Mouse (Mus musculus): ENCODE measurements around the gene Plpp4. TPM values are rescaled to one million over a fixed set of nuclear protein-coding genes. Genes with fewer than 3 reads are reported as not detected.

The Plpp4 gene
- total and polyA plus RNA-seq, 3 experiments, result not detected

DNA sequence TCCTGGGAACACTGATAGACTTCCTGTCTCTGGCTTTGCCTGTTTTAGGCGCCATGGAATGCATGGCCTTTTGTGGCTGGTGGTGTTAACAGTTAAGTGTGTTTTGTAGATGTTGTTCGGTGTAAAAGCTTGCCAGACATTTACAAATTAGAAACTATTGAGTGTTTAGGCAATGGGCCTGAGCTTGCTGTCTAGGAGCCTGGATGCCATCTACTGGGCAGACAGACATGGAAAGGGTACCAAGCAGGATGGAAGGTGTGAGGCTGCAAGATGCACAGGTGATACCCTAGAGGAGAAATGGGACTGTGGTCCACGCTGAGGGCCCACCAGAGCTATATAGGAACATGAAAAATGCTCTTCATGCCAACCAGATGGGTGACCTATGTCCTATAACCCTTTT, 128.3 kb downstream of the Plpp4 start:
- no peak for DNase-seq (ENCODE audit: extremely low read depth)
- Histone ChIP-seq H3K4me3 (replicated peaks in 1 of 3; ENCODE audit: low read depth in 2 of 3, low read length in 2 of 3, poor library complexity in 1 of 3) (no peak overlapping the region), H3K9me3 (replicated peaks; ENCODE audit: low read length) (peaks cover 3% of the 10 kb centered on the region), H3K27ac (ENCODE audit: insufficient read depth, low read depth) (no peak overlapping the region), H3K36me3 (replicated peaks in 1 of 2; ENCODE audit: control insufficient read depth in 1 of 2, insufficient read depth in 1 of 2, low read length in 1 of 2) (no peaks in the 10 kb centered on the region), H3K4me1 (ENCODE audit: control insufficient read depth in 1 of 2, insufficient read depth in 2 of 2) (no peaks in the 10 kb centered on the region), H3K4me2 (ENCODE audit: insufficient read depth, low read depth, poor library complexity, severe bottlenecking) (no peak overlapping the region), H3K9ac (ENCODE audit: insufficient read depth, low read depth) (no peak overlapping the region), H3K27me3 (replicated peaks) (peaks cover 93% of the 10 kb centered on the region), H3K79me2 (replicated peaks; ENCODE audit: control insufficient read depth, extremely low read depth, insufficient read depth, poor library complexity, severe bottlenecking) (no peaks in the 10 kb centered on the region)
- dilution Hi-C loops (cut with MboI; ENCODE audit: extremely low pct_ligation_motif_present, extremely low pct_unique_long_range_greater_than_20kb, low sequenced_read_pairs) (no loop called here), in situ Hi-C loops (cut with MboI; ENCODE audit: low pct_ligation_motif_present, low pct_unique_long_range_greater_than_20kb, low sequenced_read_pairs) (no loop called here)
- TF ChIP-seq USF2 (conservative IDR thresholded peaks at IDR 0.05; ENCODE audit: low read depth, low read length) (no peak), BHLHE40 (IDR thresholded peaks at IDR 0.05; ENCODE audit: low read depth, low read length) (no peak), PAX5 (IDR thresholded peaks at IDR 0.05; ENCODE audit: low read length) (no peak), TBP (conservative IDR thresholded peaks at IDR 0.05; ENCODE audit: low read depth, low read length) (no peak), ZMIZ1 (IDR thresholded peaks at IDR 0.05; ENCODE audit: low read depth, low read length) (no peak)

DNA sequence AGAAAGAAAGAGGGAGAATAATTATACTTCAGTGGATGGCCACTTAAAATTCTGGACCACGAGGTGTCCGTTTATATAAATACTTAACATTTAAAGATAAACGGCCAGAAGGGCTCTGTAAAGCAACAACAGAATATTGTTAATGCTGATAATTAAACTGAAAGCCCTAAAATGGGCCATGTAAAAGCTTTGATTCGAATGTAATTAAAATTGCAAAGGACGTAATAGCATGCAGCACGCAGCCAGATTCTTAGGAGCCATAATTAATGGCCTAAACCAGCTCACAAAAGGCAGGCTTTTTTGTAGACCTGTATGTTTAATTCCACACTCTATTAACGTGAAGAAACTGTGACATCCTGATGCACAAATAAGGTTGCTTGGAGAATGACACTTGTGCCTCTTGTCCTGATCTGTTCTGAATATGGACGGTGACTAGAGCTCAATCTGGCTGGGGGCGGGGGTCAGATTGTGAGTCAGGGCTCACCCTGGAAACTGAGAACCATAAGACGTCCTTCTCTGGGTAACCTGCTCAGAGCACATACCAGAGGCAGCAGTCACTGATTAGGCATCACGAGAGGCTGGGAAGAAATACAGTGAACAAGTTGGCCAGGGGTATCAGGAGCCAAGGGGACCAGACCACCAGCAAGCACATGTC, 136.1 kb downstream of the Plpp4 start:
- in situ Hi-C loops (cut with MboI; ENCODE audit: low pct_ligation_motif_present, low pct_unique_long_range_greater_than_20kb, low sequenced_read_pairs) (no loop called here), dilution Hi-C loops (cut with MboI; ENCODE audit: extremely low pct_ligation_motif_present, extremely low pct_unique_long_range_greater_than_20kb, low sequenced_read_pairs) (no loop called here)
- H3K36me3 ChIP-seq (replicated peaks in 1 of 2; ENCODE audit: control insufficient read depth in 1 of 2, insufficient read depth in 1 of 2, low read length in 1 of 2), result no peaks in the 10 kb centered on the region
- H3K27me3 ChIP-seq (replicated peaks), result peaks cover 91% of the 10 kb centered on the region
- peaks cover 3% of the 10 kb centered on the region for H3K9me3 ChIP-seq (replicated peaks; ENCODE audit: low read length)
- H3K79me2 ChIP-seq (replicated peaks; ENCODE audit: control insufficient read depth, extremely low read depth, insufficient read depth, poor library complexity, severe bottlenecking), result no peaks in the 10 kb centered on the region
- no peak overlapping the region for H3K27ac ChIP-seq (ENCODE audit: insufficient read depth, low read depth)
- no peaks in the 10 kb centered on the region for H3K4me1 ChIP-seq (ENCODE audit: control insufficient read depth in 1 of 2, insufficient read depth in 2 of 2)
- H3K4me2 ChIP-seq (ENCODE audit: insufficient read depth, low read depth, poor library complexity, severe bottlenecking), result no peak overlapping the region
- H3K4me3 ChIP-seq (replicated peaks in 1 of 3; ENCODE audit: low read depth in 2 of 3, low read length in 2 of 3, poor library complexity in 1 of 3), result no peak overlapping the region
- no peak overlapping the region for H3K9ac ChIP-seq (ENCODE audit: insufficient read depth, low read depth)
- DNase-seq (ENCODE audit: extremely low read depth), result no peak
- TF ChIP-seq SIN3A (IDR thresholded peaks at IDR 0.05; ENCODE audit: low read length) (no peak), ZKSCAN1 (IDR thresholded peaks at IDR 0.05; ENCODE audit: borderline replicate concordance, low read depth, low read length) (no peak), CHD2 (IDR thresholded peaks at IDR 0.05; ENCODE audit: low read length) (no peak), MAX (IDR thresholded peaks at IDR 0.05; ENCODE audit: low read length) (no peak), MYC (IDR thresholded peaks at IDR 0.05; ENCODE audit: low read depth, low read length) (no peak)

DNA sequence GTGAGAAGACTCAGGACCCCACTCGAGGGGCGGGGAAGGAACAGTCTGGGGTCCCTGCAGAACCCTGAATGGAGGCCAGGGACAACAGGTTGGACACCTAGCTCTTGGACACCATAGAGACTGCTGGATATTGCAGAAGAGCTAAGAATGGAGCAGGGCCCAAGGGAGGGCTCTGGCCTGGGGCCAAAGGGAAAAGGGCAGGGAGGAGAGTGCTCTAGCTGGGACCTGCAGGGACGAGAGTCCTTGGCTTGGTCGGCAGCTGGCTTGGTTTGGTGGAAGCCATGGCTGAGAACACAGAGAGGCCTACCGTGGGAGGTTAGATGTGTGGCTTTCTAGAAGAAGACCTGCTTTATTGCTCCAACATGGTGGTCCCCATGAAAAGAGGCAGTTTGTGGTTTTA, 139.7 kb downstream of the Plpp4 start:
- Histone ChIP-seq H3K9me3 (replicated peaks; ENCODE audit: low read length) (no peaks in the 10 kb centered on the region), H3K36me3 (replicated peaks in 1 of 2; ENCODE audit: control insufficient read depth in 1 of 2, insufficient read depth in 1 of 2, low read length in 1 of 2) (no peaks in the 10 kb centered on the region), H3K79me2 (replicated peaks; ENCODE audit: control insufficient read depth, extremely low read depth, insufficient read depth, poor library complexity, severe bottlenecking) (no peaks in the 10 kb centered on the region), H3K4me2 (ENCODE audit: insufficient read depth, low read depth, poor library complexity, severe bottlenecking) (no peak overlapping the region), H3K4me1 (ENCODE audit: control insufficient read depth in 1 of 2, insufficient read depth in 2 of 2) (no peaks in the 10 kb centered on the region), H3K27ac (ENCODE audit: insufficient read depth, low read depth) (no peak overlapping the region), H3K9ac (ENCODE audit: insufficient read depth, low read depth) (no peak overlapping the region), H3K27me3 (replicated peaks) (peaks cover 87% of the 10 kb centered on the region), H3K4me3 (replicated peaks in 1 of 3; ENCODE audit: low read depth in 2 of 3, low read length in 2 of 3, poor library complexity in 1 of 3) (no peak overlapping the region)
- dilution Hi-C loops (cut with MboI; ENCODE audit: extremely low pct_ligation_motif_present, extremely low pct_unique_long_range_greater_than_20kb, low sequenced_read_pairs) (no loop called here), in situ Hi-C loops (cut with MboI; ENCODE audit: low pct_ligation_motif_present, low pct_unique_long_range_greater_than_20kb, low sequenced_read_pairs) (no loop called here)
- no peak for DNase-seq (ENCODE audit: extremely low read depth)
- TF ChIP-seq NRF1 (IDR thresholded peaks at IDR 0.05; ENCODE audit: low read depth, low read length), result no peak
